Mouse (Mus musculus) embryonic facial prominence, embryonic 15.5 days (tissue): ENCODE results near the gene Hoxb7. TPM values are rescaled to one million over a fixed set of nuclear protein-coding genes. Genes with fewer than 3 reads are reported as not detected.
A peak's percentile ranks its signal among the peaks of the same experiment; 100 is the strongest.

Source experiments
- ATAC-seq: fragments of 200-750 bp; cut with Nextera tagmentation; 2 replicates; pipeline ENCODE4 v1.8.0; 2017; ENCODE audit warnings: low read depth, moderate TSS enrichment; ENCODE audit not compliant: insufficient number of reproducible peaks, low FRiP score, low TSS enrichment
- H3K27ac ChIP-seq: fragments of 300-500 bp; sonication (generic); replicated peaks from 2 replicates; pipeline ENCODE4 v1.5.1; 2015; ENCODE audit warnings: mild to moderate bottlenecking, inconsistent platforms
- H3K27me3 ChIP-seq: fragments of 300-500 bp; sonication (generic); 2 replicates; pipeline ENCODE4 v1.6.1; 2015; ENCODE audit warnings: inconsistent platforms
- H3K36me3 ChIP-seq: fragments of 300-500 bp; sonication (generic); 2 replicates; pipeline ENCODE4 v1.6.1; 2015; ENCODE audit warnings: mild to moderate bottlenecking, inconsistent platforms
- H3K4me1 ChIP-seq: fragments of 300-500 bp; sonication (generic); 2 replicates; pipeline ENCODE4 v1.6.1; 2015; ENCODE audit warnings: inconsistent platforms
- H3K4me2 ChIP-seq: fragments of 300-500 bp; sonication (generic); replicated peaks from 2 replicates; pipeline ENCODE4 v1.6.1; 2015; ENCODE audit warnings: mild to moderate bottlenecking, inconsistent platforms
- H3K4me3 ChIP-seq: fragments of 300-500 bp; sonication (generic); replicated peaks from 2 replicates; pipeline ENCODE4 v1.5.1; 2015; ENCODE audit warnings: mild to moderate bottlenecking, inconsistent platforms
- H3K9ac ChIP-seq: fragments of 300-500 bp; sonication (generic); 2 replicates; pipeline ENCODE4 v1.6.1; 2015; ENCODE audit warnings: inconsistent platforms
- H3K9me3 ChIP-seq: fragments of 300-500 bp; sonication (generic); replicated peaks from 2 replicates; pipeline ENCODE4 v1.6.1; 2016; ENCODE audit warnings: inconsistent platforms
- WGBS: fragments of 180-500 bp; shearing (Covaris S2); methylation state at CpG from one replicate; pipeline ENCODE4 v1.1.7; 2015; 5-methylcytosine and 5-hydroxymethylcytosine counted together
- polyA plus RNA-seq: library from polyadenylated mRNA; unstranded; fragments of >200 nt; fragmentation: Nextera tagmentation; extraction: Ambion mirVana; gene quantifications from 2 replicates; pipeline ENCODE4 v1.2.1, GENCODE M21; 2015

Gene Hoxb7
- polyA plus RNA-seq, 1 experiment from 2014 or later, result not detected

GRCm38 (mm10) chr11:96297428-96297827 is 11.0 kb downstream of the Hoxb7 start:
- 4% methylated on average over 3 of the region's 3 CpGs for WGBS

GRCm38 (mm10) chr11:96297968-96298635 is 11.7 kb downstream of the Hoxb7 start:
- Histone ChIP-seq H3K27me3 (peaks cover 100% of the 10 kb centered on the region), H3K9me3 (no peaks in the 10 kb centered on the region), H3K9ac (no peak overlapping the region), H3K27ac (no peak overlapping the region), H3K36me3 (no peaks in the 10 kb centered on the region), H3K4me1 (peaks cover 14% of the 10 kb centered on the region; the same call in 1 of the 2 replicates), H3K4me3 (no peak overlapping the region), H3K4me2 (no peak overlapping the region)
- ATAC-seq, result no peak
- 1% methylated on average over 11 of the region's 11 CpGs for WGBS

More at GRCm38 (mm10) chr11:96297428-96297827, 11.0 kb downstream of the Hoxb7 start:
- Histone ChIP-seq H3K36me3 (no peaks in the 10 kb centered on the region), H3K27ac (no peak overlapping the region), H3K4me2 (no peak overlapping the region), H3K9me3 (no peaks in the 10 kb centered on the region), H3K27me3 (peaks cover 100% of the 10 kb centered on the region), H3K4me1 (peaks cover 14% of the 10 kb centered on the region; the same call in 1 of the 2 replicates), H3K9ac (no peak overlapping the region), H3K4me3 (no peak overlapping the region)
- no peak for ATAC-seq

- no peak for ATAC-seq
- Histone ChIP-seq H3K27ac (no peak overlapping the region), H3K27me3 (peaks cover 100% of the 10 kb centered on the region), H3K4me1 (peaks cover 23% of the 10 kb centered on the region; the same call in 1 of the 2 replicates), H3K9me3 (no peaks in the 10 kb centered on the region), H3K4me3 (peak overlapping the region; percentile 25), H3K4me2 (peak overlapping the region; percentile 31; the same call in 1 of the 2 replicates), H3K9ac (no peak overlapping the region), H3K36me3 (no peaks in the 10 kb centered on the region)
- 1% methylated on average over 66 of the region's 66 CpGs for WGBS
Observed at GRCm38 (mm10) chr11:96298895-96299667, 12.7 kb downstream of the Hoxb7 start.

- under 1% methylated on average over 9 of the region's 9 CpGs for WGBS
- ATAC-seq, result no peak
- Histone ChIP-seq H3K9me3 (no peaks in the 10 kb centered on the region), H3K27me3 (peaks cover 100% of the 10 kb centered on the region), H3K4me3 (no peak overlapping the region), H3K9ac (no peak overlapping the region), H3K27ac (no peak overlapping the region), H3K36me3 (no peaks in the 10 kb centered on the region), H3K4me1 (peaks cover 23% of the 10 kb centered on the region; the same call in 1 of the 2 replicates), H3K4me2 (no peak overlapping the region)
Observed at GRCm38 (mm10) chr11:96299781-96300180, 13.4 kb downstream of the Hoxb7 start.

DNA sequence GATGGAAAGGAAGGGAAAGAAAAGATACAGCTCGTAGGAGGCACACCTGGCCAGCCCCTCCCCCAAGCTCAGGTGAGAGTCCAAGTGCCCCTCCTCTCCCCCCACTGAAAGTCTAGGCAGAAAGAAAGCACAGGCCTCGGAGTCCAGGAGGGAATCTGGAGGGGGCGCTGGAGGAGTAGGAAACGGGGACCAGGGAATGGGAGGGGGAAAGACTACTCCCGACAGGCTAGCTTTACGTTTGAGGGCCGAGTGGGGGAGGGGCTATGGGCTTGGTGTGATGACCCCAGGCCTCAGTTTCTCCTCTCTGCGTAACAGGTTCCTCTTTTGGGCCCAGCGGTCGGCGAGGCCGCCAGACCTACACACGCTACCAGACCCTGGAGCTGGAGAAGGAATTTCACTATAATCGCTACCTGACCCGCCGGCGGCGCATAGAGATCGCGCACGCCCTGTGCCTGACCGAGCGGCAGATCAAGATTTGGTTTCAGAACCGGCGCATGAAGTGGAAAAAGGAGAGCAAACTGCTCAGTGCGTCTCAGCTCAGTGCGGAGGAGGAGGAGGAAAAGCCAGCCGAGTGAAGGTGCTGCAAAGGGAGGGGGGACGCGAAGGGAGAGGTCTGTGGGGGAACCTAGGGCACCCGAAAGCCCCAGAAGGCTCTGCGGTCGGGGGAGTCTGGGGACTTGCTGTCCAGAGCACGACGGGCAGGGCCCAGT is 14.1 kb downstream of the Hoxb7 start:
- H3K36me3 ChIP-seq, result no peaks in the 10 kb centered on the region
- no peak for ATAC-seq
- H3K4me2 ChIP-seq, result no peak overlapping the region
- H3K4me1 ChIP-seq, result peaks cover 21% of the 10 kb centered on the region; the same call in 1 of the 2 replicates
- H3K9ac ChIP-seq, result no peak overlapping the region
- peaks cover 100% of the 10 kb centered on the region for H3K27me3 ChIP-seq
- H3K27ac ChIP-seq, result no peak overlapping the region
- WGBS, result under 1% methylated on average over 34 of the region's 35 CpGs
- H3K4me3 ChIP-seq, result no peak overlapping the region
- H3K9me3 ChIP-seq, result no peaks in the 10 kb centered on the region

GRCm38 (mm10) chr11:96301064-96301431 is 14.6 kb downstream of the Hoxb7 start:
- WGBS, result 7% methylated on average over 10 of the region's 10 CpGs
- no peak overlapping the region for H3K27ac ChIP-seq
- no peak overlapping the region for H3K4me2 ChIP-seq
- peaks cover 100% of the 10 kb centered on the region for H3K27me3 ChIP-seq
- no peaks in the 10 kb centered on the region for H3K36me3 ChIP-seq
- no peak for ATAC-seq
- no peak overlapping the region for H3K9ac ChIP-seq
- H3K4me3 ChIP-seq, result no peak overlapping the region
- H3K4me1 ChIP-seq, result peaks cover 21% of the 10 kb centered on the region; the same call in 1 of the 2 replicates
- no peaks in the 10 kb centered on the region for H3K9me3 ChIP-seq

DNA sequence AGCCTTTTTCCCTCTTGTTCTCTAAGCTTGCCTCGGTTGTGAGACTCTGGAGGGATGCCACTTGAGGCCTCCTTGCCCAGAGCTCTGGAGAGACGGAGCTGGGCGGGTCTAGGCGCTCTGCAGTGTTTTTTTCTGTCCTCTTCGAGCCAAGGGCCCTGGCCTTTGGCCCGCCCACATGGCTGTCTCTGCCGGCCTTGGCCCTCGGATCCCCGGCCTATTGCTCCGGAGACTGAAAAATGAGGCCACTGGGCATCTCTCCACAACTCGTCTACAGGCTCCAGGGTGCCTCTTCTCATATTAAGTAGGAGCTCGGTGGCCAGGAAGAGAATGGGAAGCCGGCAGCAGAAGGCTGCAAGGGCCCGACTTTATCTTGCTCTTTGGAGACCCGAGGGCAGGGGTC is 15.4 kb downstream of the Hoxb7 start:
- no peak overlapping the region for H3K4me2 ChIP-seq
- no peak for ATAC-seq
- 2% methylated on average over 15 of the region's 15 CpGs for WGBS
- no peak overlapping the region for H3K4me3 ChIP-seq
- H3K36me3 ChIP-seq, result no peaks in the 10 kb centered on the region
- H3K9me3 ChIP-seq, result no peaks in the 10 kb centered on the region
- peaks cover 21% of the 10 kb centered on the region; the same call in 1 of the 2 replicates for H3K4me1 ChIP-seq
- H3K27me3 ChIP-seq, result peaks cover 100% of the 10 kb centered on the region
- no peak overlapping the region for H3K9ac ChIP-seq
- no peak overlapping the region for H3K27ac ChIP-seq

DNA sequence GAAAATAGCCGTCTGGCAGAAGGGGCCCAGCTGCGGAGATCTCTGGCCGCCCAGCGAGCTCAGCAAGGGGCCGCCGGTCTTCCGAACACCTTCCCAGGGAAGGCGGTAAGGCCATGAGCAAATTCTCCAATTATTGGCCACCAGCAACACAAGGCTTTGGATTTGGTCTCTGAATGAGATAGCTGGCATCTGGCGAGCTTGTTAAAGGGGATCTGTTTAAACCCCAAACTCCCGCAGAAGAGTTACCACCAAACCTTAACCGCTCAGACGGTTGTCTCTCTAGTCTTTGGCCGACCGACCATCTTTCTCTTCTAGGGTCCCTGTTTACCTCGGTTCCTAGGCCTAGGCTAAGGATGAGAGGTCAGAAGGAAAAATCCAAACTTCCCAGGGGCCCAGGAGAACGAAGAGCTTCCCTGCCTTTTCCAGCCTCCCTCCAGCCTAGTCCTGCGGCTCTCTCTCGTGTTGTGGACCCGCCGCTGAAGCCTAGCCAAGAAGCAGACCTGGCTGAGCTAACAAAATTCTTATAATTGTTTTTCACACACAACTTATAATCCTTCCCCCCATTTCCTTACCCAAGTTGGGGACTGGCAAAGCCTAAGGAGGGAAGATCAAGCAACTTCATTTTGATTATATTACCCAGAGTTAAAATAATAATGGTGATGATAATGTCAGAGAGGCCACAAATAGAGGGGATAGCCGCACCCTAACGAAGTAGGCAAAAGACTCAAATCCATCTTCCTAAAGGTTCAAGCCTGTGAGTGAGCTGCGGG is 16.1 kb downstream of the Hoxb7 start:
- H3K27ac ChIP-seq, result no peak overlapping the region
- H3K4me1 ChIP-seq, result peaks cover 21% of the 10 kb centered on the region; the same call in 1 of the 2 replicates
- no peak overlapping the region for H3K9ac ChIP-seq
- no peak overlapping the region for H3K4me2 ChIP-seq
- H3K27me3 ChIP-seq, result peaks cover 100% of the 10 kb centered on the region
- ATAC-seq, result no peak
- WGBS, result 5% methylated on average over 23 of the region's 23 CpGs
- H3K9me3 ChIP-seq, result no peaks in the 10 kb centered on the region
- H3K36me3 ChIP-seq, result no peaks in the 10 kb centered on the region
- H3K4me3 ChIP-seq, result no peak overlapping the region

GRCm38 (mm10) chr11:96303151-96304099 is 17.0 kb downstream of the Hoxb7 start, which contains the start of gene Hoxb5:
Hoxb5 (plus strand) TSS chr11:96303336.
- Histone ChIP-seq H3K36me3 (no peaks in the 10 kb centered on the region), H3K4me3 (no peak within 1 kb of the TSS; the same call in 1 of the 2 replicates), H3K27ac (no peak within 1 kb of the TSS), H3K9me3 (no peaks in the 10 kb centered on the region), H3K4me2 (peak within 1 kb of the TSS; percentile 19; the same call in 1 of the 2 replicates), H3K4me1 (peaks cover 21% of the 10 kb centered on the region; the same call in 1 of the 2 replicates), H3K27me3 (peaks cover 100% of the 10 kb centered on the region), H3K9ac (no peak within 1 kb of the TSS)
- WGBS, result 1% methylated on average over 68 of the region's 69 CpGs
- no peak for ATAC-seq
